Mouse (Mus musculus) Patski (cell line): ENCODE measurements at regions not wholly inside any gene's neighbourhood (a gene's known extent, or its start where the extent isn't known, plus 50 kb on each side); places are given as distances from the start of the nearest gene placed in this dataset.
A peak's percentile ranks its signal among the peaks of the same experiment; 100 is the strongest.
"Not testable (repeated sequence)": the region's sequence is repeated elsewhere in the genome, so short reads cannot be mapped to it uniquely, and the experiment has no call there.

Experiments used
- ATAC-seq: fragments of 100-300 bp; one replicate; pipeline ENCODE4 v1.8.0; 2021
- CTCF ChIA-PET: fragments of 350-600 bp; sonication (Branson Sonifier 250); formaldehyde crosslinking; loops from one replicate; lab custom pipeline; 2022; ENCODE audit warnings: inconsistent platforms; lab: Charles Lee
- POLR2A ChIA-PET: fragments of 350-600 bp; sonication (Branson Sonifier 250); formaldehyde crosslinking; loops from one replicate; lab custom pipeline; 2022; ENCODE audit warnings: antibody characterized with exemption, inconsistent platforms; lab: Charles Lee
- DNase-seq: peaks from one replicate; pipeline ENCODE4 v3.0.0-alpha.2; 2011; ENCODE audit warnings: low read depth, low spot score
- H3K27me3 ChIP-seq: fragments of 371-371 bp; one replicate; pipeline ENCODE4 v1.5.1; 2021
- CTCF ChIP-seq: fragments of 100-300 bp; IDR thresholded peaks from one replicate; pipeline ENCODE4 v1.5.1; 2021
- in situ Hi-C: fragments of 300-500 bp; cut with MboI; formaldehyde crosslinking; loops from 3 replicates; pipeline ENCODE4 v1.11.1; 2018; ENCODE audit warnings: low pct_unique_long_range_greater_than_20kb, mixed read lengths

DNA sequence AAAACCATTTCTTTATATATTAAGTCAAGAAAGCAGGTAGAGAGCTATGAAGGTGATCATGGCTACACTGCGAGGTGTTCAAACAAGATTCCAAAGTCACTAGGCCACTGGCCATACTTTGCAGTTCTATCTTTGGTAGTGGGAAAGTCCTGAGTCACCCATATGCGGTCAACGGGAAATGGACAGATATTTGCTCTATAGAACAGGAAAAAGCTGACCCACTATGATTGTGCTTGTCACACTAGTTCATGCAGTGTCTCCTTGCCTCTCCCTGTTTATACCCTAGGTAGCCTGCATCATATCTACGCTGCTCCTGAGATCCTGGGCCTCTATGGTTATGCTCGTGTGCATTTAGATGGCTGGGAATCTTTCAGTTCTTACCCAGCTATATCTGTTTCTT lies 188.9 kb upstream of the Pfkp start:
- peaks cover 23% of the 10 kb centered on the region for H3K27me3 ChIP-seq
- ATAC-seq (no peak), DNase-seq (no peak)
- in situ Hi-C loops: loop anchor here (10.0 kb wide), 1 partner anchor 1947 kb away; no protein-coding TSS in a partner anchor
- POLR2A ChIA-PET: no interaction called here
- no peak for TF ChIP-seq CTCF
- CTCF ChIA-PET: no interaction called here

DNA sequence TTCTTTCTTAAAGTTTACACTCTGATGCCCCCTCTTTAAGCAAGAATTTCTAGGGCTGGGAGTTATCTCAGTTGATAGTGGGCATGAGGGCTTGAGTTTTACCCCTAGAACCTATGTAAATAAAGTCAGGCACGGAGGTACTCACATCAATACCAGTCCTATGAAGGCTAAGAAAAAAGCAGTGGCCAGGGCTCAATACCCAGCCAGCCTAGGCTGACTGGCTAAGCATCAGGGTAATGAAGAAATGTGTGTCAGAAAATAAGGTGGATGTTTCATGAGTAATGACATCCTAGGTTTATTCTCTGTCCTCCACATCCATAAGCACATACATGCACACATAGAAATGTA lies 188.5 kb upstream of the Pfkp start:
- in situ Hi-C loops: loop anchor here (10.0 kb wide), 1 partner anchor 1948 kb away; no protein-coding TSS in a partner anchor
- peaks cover 23% of the 10 kb centered on the region for H3K27me3 ChIP-seq
- ChIA-PET POLR2A (no interaction called here), CTCF (no interaction called here)
- DNase-seq (no peak), ATAC-seq (no peak)
- no peak for TF ChIP-seq CTCF

- ATAC-seq (peak; percentile 71), DNase-seq (no peak)
- ChIA-PET CTCF (no interaction called here), POLR2A (no interaction called here)
- peaks cover 20% of the 10 kb centered on the region for H3K27me3 ChIP-seq
- in situ Hi-C loops: loop anchor here (10.0 kb wide), 1 partner anchor 1948 kb away; no protein-coding TSS in a partner anchor
- peak; percentile 74 for TF ChIP-seq CTCF
Observed at GRCm38 (mm10) chr13:6836351-6837074, 187.9 kb upstream of the Pfkp start.

- ChIA-PET CTCF (interaction anchor here (1.4 kb wide), 1 partner anchor 10 kb away, joined by 3 read pairs; no protein-coding TSS in a partner anchor), POLR2A (no interaction called here)
- H3K27me3 ChIP-seq: peaks cover 13% of the 10 kb centered on the region
- ATAC-seq (no peak), DNase-seq (no peak)
- no peak for TF ChIP-seq CTCF
- in situ Hi-C loops: loop anchor here (10.0 kb wide), 1 partner anchor 1955 kb away; no protein-coding TSS in a partner anchor
Observed at GRCm38 (mm10) chr13:6829882-6830281, 181.3 kb upstream of the Pfkp start.

DNA sequence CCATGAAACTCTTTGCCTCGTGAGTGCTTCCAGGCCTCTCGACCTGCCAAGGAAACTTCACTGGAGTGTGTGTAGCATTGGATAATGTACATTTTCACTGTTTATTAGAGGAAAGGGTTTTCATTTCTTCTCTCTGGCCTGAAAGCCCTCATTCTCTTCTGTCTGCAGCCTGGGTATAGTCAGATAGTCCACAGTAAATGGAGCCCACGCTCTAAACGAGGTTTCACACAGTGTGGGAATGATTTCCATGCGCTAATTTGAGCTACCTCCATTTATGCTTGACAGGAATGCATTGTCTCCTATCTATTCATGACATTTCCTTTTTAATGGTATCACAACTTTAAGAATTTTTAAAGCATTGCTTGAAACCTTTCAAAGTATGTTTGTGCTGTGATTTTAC lies 180.8 kb upstream of the Pfkp start:
- ChIA-PET CTCF (interaction anchor here (1.4 kb wide), 1 partner anchor 10 kb away, joined by 3 read pairs; no protein-coding TSS in a partner anchor), POLR2A (no interaction called here)
- no peak for TF ChIP-seq CTCF
- in situ Hi-C loops: no loop called here
- no peak for ATAC-seq
- peaks cover 13% of the 10 kb centered on the region for H3K27me3 ChIP-seq
- no peak for DNase-seq

DNA sequence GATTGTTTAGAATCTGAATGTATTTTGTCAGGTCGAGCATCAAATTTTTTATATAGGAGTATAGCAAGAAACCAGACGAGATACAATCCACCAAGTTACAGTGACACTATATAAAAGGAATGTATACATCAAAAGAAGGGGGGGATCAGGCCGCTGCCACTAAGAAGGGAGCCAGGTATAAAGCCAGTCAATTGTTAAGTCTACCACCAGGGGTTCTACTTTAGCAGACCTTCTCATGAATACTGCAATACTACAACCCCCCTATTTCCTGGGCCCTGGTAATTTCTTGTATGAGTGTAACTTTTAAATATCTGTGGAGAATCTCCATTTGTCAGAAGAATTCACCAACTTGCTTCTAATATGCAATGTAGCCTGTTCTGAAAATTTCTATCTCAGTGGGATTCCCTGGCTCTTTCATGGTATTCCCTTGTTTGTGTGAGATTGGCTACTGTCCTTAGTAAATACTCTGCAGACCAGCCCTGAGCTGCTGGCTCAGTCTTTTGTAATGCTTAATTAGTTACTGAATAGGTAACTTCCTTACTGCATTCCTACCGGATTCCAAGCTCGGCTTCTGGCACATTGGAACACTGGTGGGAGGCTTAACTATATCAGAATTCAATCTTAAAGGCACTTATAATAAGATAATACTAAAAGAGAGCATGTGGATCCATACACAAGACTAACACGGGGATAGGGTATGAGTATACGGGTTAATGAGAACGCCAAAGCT lies 180.2 kb upstream of the Pfkp start:
- CTCF ChIA-PET, DNase-seq, POLR2A ChIA-PET, ATAC-seq, in situ Hi-C loops: not testable (repeated sequence)
- peaks cover 13% of the 10 kb centered on the region for H3K27me3 ChIP-seq

- ChIA-PET CTCF (interaction anchor here (0.8 kb wide), 1 partner anchor 11 kb away, joined by 3 read pairs; no protein-coding TSS in a partner anchor), POLR2A (no interaction called here)
- H3K27me3 ChIP-seq: peaks cover 12% of the 10 kb centered on the region
- TF ChIP-seq CTCF: no peak
- DNase-seq (no peak), ATAC-seq (no peak)
- in situ Hi-C loops: no loop called here
Observed at GRCm38 (mm10) chr13:6802243-6803157, 153.9 kb upstream of the Pfkp start.

DNA sequence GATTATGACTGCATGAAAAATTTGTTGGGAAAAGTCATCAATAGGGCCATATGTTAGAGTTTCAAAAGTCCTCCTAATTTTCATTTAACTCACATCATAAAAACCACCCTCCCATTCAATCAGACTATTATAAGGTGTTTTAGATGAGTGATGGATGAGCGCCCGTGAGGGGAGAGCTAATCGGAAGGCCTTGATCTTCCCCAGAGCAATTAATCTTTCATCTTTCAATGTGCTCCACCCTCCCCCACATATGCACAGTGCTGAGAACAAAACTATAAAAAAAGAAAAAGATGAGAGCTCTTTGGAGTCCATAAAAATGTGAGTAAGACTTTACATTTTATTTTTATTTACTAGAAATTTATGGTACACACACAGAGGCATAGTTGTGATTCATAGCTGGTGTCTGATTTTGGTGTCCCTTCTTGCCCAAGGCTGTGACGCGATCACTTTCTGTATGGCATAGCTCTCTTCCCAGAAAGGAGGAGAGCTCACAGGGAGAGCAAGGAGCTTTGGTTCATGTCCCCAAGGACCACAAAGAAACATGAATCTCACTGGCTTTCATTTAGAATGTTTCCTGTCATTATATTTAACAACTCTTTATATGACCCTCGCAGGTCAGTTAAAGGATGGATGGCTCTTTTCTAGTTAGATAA lies 119.5 kb upstream of the Pfkp start:
- H3K27me3 ChIP-seq: peaks cover 27% of the 10 kb centered on the region
- no peak for TF ChIP-seq CTCF
- POLR2A ChIA-PET: no interaction called here
- CTCF ChIA-PET: no interaction called here
- ATAC-seq (no peak), DNase-seq (no peak)
- in situ Hi-C loops: no loop called here

- H3K27me3 ChIP-seq: peaks cover 20% of the 10 kb centered on the region
- CTCF ChIA-PET: no interaction called here
- TF ChIP-seq CTCF: peak; percentile 44
- POLR2A ChIA-PET: no interaction called here
- ATAC-seq: no peak
- DNase-seq: no peak
- in situ Hi-C loops: loop anchor here (5.0 kb wide), 2 partner anchors 70 to 100 kb away; no protein-coding TSS in a partner anchor
Observed at GRCm38 (mm10) chr13:6757151-6757550, 108.6 kb upstream of the Pfkp start.

GRCm38 (mm10) chr13:6751599-6751998 lies 103.0 kb upstream of the Pfkp start:
- in situ Hi-C loops: no loop called here
- CTCF ChIA-PET: no interaction called here

More at GRCm38 (mm10) chr13:6751599-6751998, 103.0 kb upstream of the Pfkp start:
- H3K27me3 ChIP-seq: peaks cover 23% of the 10 kb centered on the region
- no peak for DNase-seq
- TF ChIP-seq CTCF: no peak
- ATAC-seq: no peak
- POLR2A ChIA-PET: no interaction called here
